Mouse (Mus musculus): Measurements from ENCODE around the gene Rabep1. TPM values are rescaled to one million over a fixed set of nuclear protein-coding genes. Genes with fewer than 3 reads are reported as not detected.

Rabep1 gene
- polyA plus RNA-seq (2014; fragmentation: Nextera tagmentation; extraction: Ambion mirVana): 25.7 and 28.9 TPM in 2 replicates

DNA sequence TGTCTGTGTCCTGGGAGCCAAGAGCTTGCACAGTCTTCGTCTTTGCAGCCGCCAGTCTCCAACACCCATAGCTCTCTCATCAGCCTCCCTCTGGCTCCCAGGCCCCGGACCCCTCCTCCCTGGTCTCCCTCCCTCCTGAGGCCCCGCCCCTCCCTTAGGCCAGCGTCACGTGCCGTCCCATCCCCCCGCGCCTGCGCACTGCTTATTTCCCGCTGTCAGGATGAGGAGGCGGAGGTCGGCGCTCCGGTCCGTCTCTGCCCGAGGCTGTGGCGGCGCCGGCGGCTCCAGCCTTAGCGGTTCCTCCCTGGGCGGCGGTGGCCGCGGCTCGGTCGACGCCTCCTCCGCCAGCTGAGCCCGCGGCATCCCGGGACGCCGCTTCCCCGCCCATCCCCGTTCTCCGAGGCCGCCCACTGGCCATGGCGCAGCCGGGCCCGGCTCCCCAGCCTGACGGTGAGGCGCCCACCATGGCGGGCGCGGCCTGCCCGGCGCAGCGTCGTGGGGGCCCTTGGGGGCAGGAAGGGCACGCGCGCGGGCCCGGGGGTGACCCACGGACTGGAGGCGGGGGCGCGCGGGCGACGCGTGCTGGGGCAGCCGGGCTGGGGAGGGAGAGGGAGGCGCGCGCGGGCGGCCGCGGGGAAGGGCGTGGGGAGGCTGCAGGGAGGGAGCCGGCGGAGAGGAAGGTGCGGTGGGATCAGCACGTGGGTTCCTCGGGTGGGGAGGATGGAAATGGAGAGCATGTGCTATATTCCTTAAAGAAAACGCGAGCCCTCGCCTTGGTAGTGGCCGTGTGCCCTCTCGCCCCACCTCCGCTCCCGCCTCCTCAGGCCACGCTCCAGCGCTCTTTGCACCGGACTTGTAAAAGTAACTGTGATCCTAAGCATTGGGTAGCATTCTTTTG lies at the start of gene Rabep1:
Gene Rabep1, plus strand, starts transcription at position 220 of the 898 bp plus-strand sequence.
- no peaks in the 10 kb centered on the region for H3K36me3 ChIP-seq (ENCODE audit: control insufficient read depth, insufficient read depth, low read length)
- H3K9me3 ChIP-seq (ENCODE audit: control insufficient read depth, low read length): no peaks in the 10 kb centered on the region
- H3K4me2 ChIP-seq: peak within 1 kb of the TSS; percentile 80
- H3K4me1 ChIP-seq (replicated peaks; ENCODE audit: control insufficient read depth, insufficient read depth, low read length): peaks cover 12% of the 10 kb centered on the region
- under 1% methylated on average over 82 of the region's 88 CpGs for WGBS
- H3K4me3 ChIP-seq (ENCODE audit: low read depth, low read length): peak within 1 kb of the TSS; percentile 97
- DNase-seq (ENCODE audit: low spot score): peak; percentile 96
- no peaks in the 10 kb centered on the region for H3K27me3 ChIP-seq (replicated peaks; ENCODE audit: control insufficient read depth, insufficient read depth, low read length)
- H3K27ac ChIP-seq (ENCODE audit: low read depth, low read length): peak within 1 kb of the TSS; percentile 88
- H3K9ac ChIP-seq (ENCODE audit: low read depth, low read length): peak within 1 kb of the TSS; percentile 94
- ATAC-seq (replicated peaks; ENCODE audit: low FRiP score): peak; percentile 93

DNA sequence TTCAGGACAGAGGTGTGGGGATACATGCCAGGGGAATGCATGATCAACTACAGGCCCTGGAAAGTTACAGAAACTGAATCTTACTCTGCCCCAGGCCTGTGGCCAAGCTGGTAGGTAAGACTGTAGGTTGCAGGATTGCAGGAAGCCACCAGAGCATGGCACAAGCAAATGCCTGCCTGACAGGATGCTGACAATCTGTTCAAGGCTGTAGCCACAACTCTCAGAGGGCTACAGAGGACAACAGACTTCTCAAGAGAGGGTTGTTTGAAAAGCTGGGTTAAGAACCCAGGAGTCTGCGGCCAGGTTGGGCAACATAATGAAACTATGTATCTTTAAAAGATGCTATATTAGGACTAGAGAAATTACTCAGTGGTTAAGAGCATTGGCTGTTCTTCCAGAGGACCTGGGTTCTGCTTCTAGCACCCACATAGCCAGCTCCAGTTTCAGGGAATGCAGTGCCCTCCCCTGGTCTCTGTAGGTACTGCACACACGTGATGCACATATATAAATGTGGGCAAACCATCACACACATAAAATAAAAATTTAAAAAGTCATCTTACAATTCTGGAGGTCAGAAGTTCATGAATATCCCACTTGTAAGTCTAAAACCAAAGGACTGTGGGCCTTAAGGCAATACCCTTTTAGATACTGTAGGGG lies 42.2 kb upstream of the Rabep1 start:
- Histone ChIP-seq H3K27ac (ENCODE audit: low read depth, low read length) (no peak overlapping the region), H3K9ac (ENCODE audit: low read depth, low read length) (no peak overlapping the region), H3K4me2 (no peak overlapping the region), H3K36me3 (ENCODE audit: control insufficient read depth, insufficient read depth, low read length) (no peaks in the 10 kb centered on the region), H3K4me1 (replicated peaks; ENCODE audit: control insufficient read depth, insufficient read depth, low read length) (no peaks in the 10 kb centered on the region), H3K9me3 (ENCODE audit: control insufficient read depth, low read length) (no peaks in the 10 kb centered on the region), H3K27me3 (replicated peaks; ENCODE audit: control insufficient read depth, insufficient read depth, low read length) (no peaks in the 10 kb centered on the region), H3K4me3 (ENCODE audit: low read depth, low read length) (no peak overlapping the region)
- DNase-seq (ENCODE audit: low spot score) (no peak), ATAC-seq (replicated peaks; ENCODE audit: low FRiP score) (no peak)
- WGBS: 81% methylated on average over 2 of the region's 2 CpGs

GRCm38 (mm10) chr11:70802865-70803261 lies 41.7 kb upstream of the Rabep1 start:
- Histone ChIP-seq H3K4me3 (ENCODE audit: low read depth, low read length) (no peak overlapping the region), H3K4me1 (replicated peaks; ENCODE audit: control insufficient read depth, insufficient read depth, low read length) (no peaks in the 10 kb centered on the region), H3K27me3 (replicated peaks; ENCODE audit: control insufficient read depth, insufficient read depth, low read length) (no peaks in the 10 kb centered on the region), H3K9me3 (ENCODE audit: control insufficient read depth, low read length) (no peaks in the 10 kb centered on the region), H3K9ac (ENCODE audit: low read depth, low read length) (no peak overlapping the region), H3K36me3 (ENCODE audit: control insufficient read depth, insufficient read depth, low read length) (no peaks in the 10 kb centered on the region), H3K4me2 (no peak overlapping the region), H3K27ac (ENCODE audit: low read depth, low read length) (no peak overlapping the region)
- 51% methylated on average over 2 of the region's 2 CpGs for WGBS
- ATAC-seq (replicated peaks; ENCODE audit: low FRiP score) (no peak), DNase-seq (ENCODE audit: low spot score) (no peak)

DNA sequence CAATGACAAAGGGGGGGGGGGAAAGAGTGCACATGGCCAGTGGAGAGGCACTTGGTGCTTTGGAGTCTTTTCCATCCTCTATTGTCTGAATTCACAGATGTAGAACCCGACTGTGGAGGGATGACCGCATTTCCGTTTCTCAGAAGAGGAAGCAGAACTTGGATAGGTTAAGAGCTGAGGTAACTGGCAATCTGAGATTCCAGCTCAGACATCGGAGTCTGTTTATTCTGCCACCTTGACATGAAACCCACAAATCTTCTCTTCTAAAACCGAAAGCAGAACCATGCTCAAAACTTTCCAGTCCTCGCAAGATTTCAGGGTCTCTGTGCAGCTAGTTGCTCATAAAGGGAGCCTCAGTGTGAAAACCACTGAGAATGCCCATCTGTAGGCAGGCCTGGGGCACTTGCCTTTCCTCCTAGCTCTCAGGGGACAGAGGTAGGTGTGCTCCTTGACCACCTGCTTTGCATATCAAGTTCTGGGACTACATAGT lies 40.8 kb upstream of the Rabep1 start:
- DNase-seq (ENCODE audit: low spot score) (no peak), ATAC-seq (replicated peaks; ENCODE audit: low FRiP score) (no peak)
- 38% methylated on average over 6 of the region's 6 CpGs for WGBS
- H3K4me1 ChIP-seq (replicated peaks; ENCODE audit: control insufficient read depth, insufficient read depth, low read length): no peaks in the 10 kb centered on the region
- no peak overlapping the region for H3K27ac ChIP-seq (ENCODE audit: low read depth, low read length)
- no peak overlapping the region for H3K9ac ChIP-seq (ENCODE audit: low read depth, low read length)
- H3K9me3 ChIP-seq (ENCODE audit: control insufficient read depth, low read length): no peaks in the 10 kb centered on the region
- no peaks in the 10 kb centered on the region for H3K27me3 ChIP-seq (replicated peaks; ENCODE audit: control insufficient read depth, insufficient read depth, low read length)
- H3K4me2 ChIP-seq: no peak overlapping the region
- H3K36me3 ChIP-seq (ENCODE audit: control insufficient read depth, insufficient read depth, low read length): no peaks in the 10 kb centered on the region
- H3K4me3 ChIP-seq (ENCODE audit: low read depth, low read length): no peak overlapping the region

- no peak overlapping the region for H3K27ac ChIP-seq (ENCODE audit: low read depth, low read length)
- no peaks in the 10 kb centered on the region for H3K4me1 ChIP-seq (replicated peaks; ENCODE audit: control insufficient read depth, insufficient read depth, low read length)
- DNase-seq (ENCODE audit: low spot score) (no peak), ATAC-seq (replicated peaks; ENCODE audit: low FRiP score) (no peak)
- H3K27me3 ChIP-seq (replicated peaks; ENCODE audit: control insufficient read depth, insufficient read depth, low read length): no peaks in the 10 kb centered on the region
- H3K9ac ChIP-seq (ENCODE audit: low read depth, low read length): no peak overlapping the region
- no peak overlapping the region for H3K4me3 ChIP-seq (ENCODE audit: low read depth, low read length)
- no peaks in the 10 kb centered on the region for H3K9me3 ChIP-seq (ENCODE audit: control insufficient read depth, low read length)
- H3K36me3 ChIP-seq (ENCODE audit: control insufficient read depth, insufficient read depth, low read length): no peaks in the 10 kb centered on the region
- H3K4me2 ChIP-seq: no peak overlapping the region
- 70% methylated on average over 3 of the region's 3 CpGs for WGBS
Observed at GRCm38 (mm10) chr11:70804395-70804794, 40.2 kb upstream of the Rabep1 start.

DNA sequence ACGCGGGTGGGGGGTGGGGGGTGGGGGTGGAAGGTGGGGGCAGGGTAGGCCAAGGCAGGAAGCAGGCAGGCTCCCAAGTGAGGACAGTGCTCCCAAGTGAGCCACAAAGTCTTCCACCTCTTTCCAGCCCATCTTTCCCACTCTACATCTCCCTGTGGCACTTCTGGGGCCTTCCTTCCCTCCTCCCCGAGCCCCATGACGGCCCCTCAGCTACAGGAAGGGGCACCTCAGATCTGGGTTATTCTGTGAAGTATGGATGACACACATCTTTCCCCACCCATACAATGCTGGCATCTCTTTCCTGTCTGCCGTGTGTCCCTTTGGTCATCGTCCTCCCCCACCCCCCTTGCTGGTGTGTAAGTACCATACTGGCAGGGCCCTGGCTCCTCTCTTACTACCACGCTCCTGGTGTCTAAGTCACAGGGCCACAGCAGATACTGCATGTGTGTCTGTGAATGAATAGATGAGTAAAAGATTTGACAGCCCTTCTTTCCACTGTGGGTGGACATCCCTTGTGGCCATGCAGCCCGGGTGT lies 38.9 kb upstream of the Rabep1 start:
- no peak for DNase-seq (ENCODE audit: low spot score)
- Histone ChIP-seq H3K36me3 (ENCODE audit: control insufficient read depth, insufficient read depth, low read length) (no peaks in the 10 kb centered on the region), H3K9ac (ENCODE audit: low read depth, low read length) (no peak overlapping the region), H3K9me3 (ENCODE audit: control insufficient read depth, low read length) (no peaks in the 10 kb centered on the region), H3K4me2 (no peak overlapping the region; the same call in 1 of the 2 replicates), H3K4me1 (replicated peaks; ENCODE audit: control insufficient read depth, insufficient read depth, low read length) (no peaks in the 10 kb centered on the region), H3K4me3 (ENCODE audit: low read depth, low read length) (no peak overlapping the region), H3K27ac (ENCODE audit: low read depth, low read length) (no peak overlapping the region), H3K27me3 (replicated peaks; ENCODE audit: control insufficient read depth, insufficient read depth, low read length) (no peaks in the 10 kb centered on the region)
- ATAC-seq (replicated peaks; ENCODE audit: low FRiP score): no peak
- WGBS: 48% methylated on average over 8 of the region's 8 CpGs

DNA sequence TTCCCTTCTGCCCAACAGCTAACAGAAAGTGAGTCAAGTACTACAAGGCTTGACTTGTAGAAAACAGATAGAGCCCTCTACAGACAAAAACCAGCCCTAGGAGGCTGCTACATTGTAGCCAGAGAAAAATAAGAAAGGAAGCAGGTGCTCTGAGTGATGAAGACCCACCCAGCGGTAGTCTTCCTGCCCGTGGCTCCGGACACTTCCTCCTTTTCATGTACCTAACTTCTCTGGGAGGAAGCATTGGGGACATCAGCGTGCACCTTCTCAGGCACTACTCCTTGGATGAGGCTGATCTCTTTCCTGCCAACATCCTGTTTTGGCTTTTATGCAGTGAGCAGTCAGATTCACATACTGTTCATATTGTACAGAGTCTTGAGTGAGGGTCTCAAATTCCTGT lies 37.9 kb upstream of the Rabep1 start:
- Histone ChIP-seq H3K9ac (ENCODE audit: low read depth, low read length) (no peak overlapping the region), H3K27ac (ENCODE audit: low read depth, low read length) (no peak overlapping the region), H3K4me1 (replicated peaks; ENCODE audit: control insufficient read depth, insufficient read depth, low read length) (no peaks in the 10 kb centered on the region), H3K36me3 (ENCODE audit: control insufficient read depth, insufficient read depth, low read length) (no peaks in the 10 kb centered on the region), H3K27me3 (replicated peaks; ENCODE audit: control insufficient read depth, insufficient read depth, low read length) (no peaks in the 10 kb centered on the region), H3K4me3 (ENCODE audit: low read depth, low read length) (no peak overlapping the region), H3K4me2 (no peak overlapping the region), H3K9me3 (ENCODE audit: control insufficient read depth, low read length) (no peaks in the 10 kb centered on the region)
- ATAC-seq (replicated peaks; ENCODE audit: low FRiP score) (no peak), DNase-seq (ENCODE audit: low spot score) (no peak)
- 41% methylated on average over 4 of the region's 4 CpGs for WGBS

GRCm38 (mm10) chr11:70807630-70808029 lies 36.9 kb upstream of the Rabep1 start:
- no peaks in the 10 kb centered on the region for H3K9me3 ChIP-seq (ENCODE audit: control insufficient read depth, low read length)
- H3K4me3 ChIP-seq (ENCODE audit: low read depth, low read length): no peak overlapping the region
- H3K9ac ChIP-seq (ENCODE audit: low read depth, low read length): no peak overlapping the region
- DNase-seq (ENCODE audit: low spot score): no peak
- 70% methylated on average over 4 of the region's 4 CpGs for WGBS
- no peak overlapping the region for H3K4me2 ChIP-seq
- no peaks in the 10 kb centered on the region for H3K36me3 ChIP-seq (ENCODE audit: control insufficient read depth, insufficient read depth, low read length)
- H3K4me1 ChIP-seq (replicated peaks; ENCODE audit: control insufficient read depth, insufficient read depth, low read length): no peaks in the 10 kb centered on the region
- H3K27me3 ChIP-seq (replicated peaks; ENCODE audit: control insufficient read depth, insufficient read depth, low read length): no peaks in the 10 kb centered on the region
- no peak for ATAC-seq (replicated peaks; ENCODE audit: low FRiP score)
- no peak overlapping the region for H3K27ac ChIP-seq (ENCODE audit: low read depth, low read length)
